Mouse (Mus musculus) activated CD4-positive, CD25-positive, alpha-beta regulatory T cell (primary cell): ENCODE results near the gene Cplx2. TPM values are rescaled to one million over a fixed set of nuclear protein-coding genes. Genes with fewer than 3 reads are reported as not detected.

ENCODE experiments used
- polyA plus RNA-seq, 2 experiments: library from polyadenylated mRNA; unstranded; fragments of 100-300 nt; shearing (Covaris generic); gene quantifications; one replicate each; pipeline ENCODE4 v1.2.1; 2017

Gene Cplx2
- polyA plus RNA-seq: under 1 TPM in 1 of 2 experiments, not detected in 1; 0.05 TPM

DNA sequence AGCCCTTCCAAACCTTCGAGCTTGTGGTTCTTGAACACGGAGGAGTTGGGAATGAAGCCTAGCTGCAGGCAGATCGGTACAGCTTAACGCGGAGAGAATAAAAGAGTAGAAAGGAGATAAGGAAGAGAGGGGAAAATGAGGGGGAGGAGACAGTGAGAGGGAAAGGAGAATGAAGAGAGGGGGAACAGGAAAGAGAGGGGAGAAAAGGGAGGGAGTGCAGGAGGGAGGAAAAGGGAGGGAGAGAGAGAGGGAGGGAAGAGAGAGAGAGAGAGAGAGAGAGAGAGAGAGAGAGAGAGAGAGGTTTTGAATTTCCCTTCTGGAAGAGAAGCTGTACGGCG is at the start of gene Cplx2:
Gene Cplx2 (plus strand): TSS at position 301 of the 338 bp plus-strand sequence.

Other genes with a start within 250 kb of the Cplx2 start
- gene Hrh2, start 179.2 kb upstream of the Cplx2 start, polyA plus RNA-seq: 10 to 100 TPM in 1 of 2 experiments, 1 to 10 TPM in 1; 9.3 to 14.6 TPM
- gene Thoc3, start 97.5 kb downstream of the Cplx2 start, polyA plus RNA-seq: 10 to 100 TPM; 40.7 to 55.1 TPM
- gene Simc1, start 132.4 kb downstream of the Cplx2 start, polyA plus RNA-seq: 10 to 100 TPM; 13.0 to 15.0 TPM
- gene 4833439L19Rik, start 194.1 kb downstream of the Cplx2 start, polyA plus RNA-seq: 10 to 100 TPM; 73.7 to 84.8 TPM
- 1 to 10 TPM; 4.5 to 7.9 TPM for gene Arl10, start 203.7 kb downstream of the Cplx2 start, polyA plus RNA-seq
- gene Nop16, start 218.7 kb downstream of the Cplx2 start, polyA plus RNA-seq: 10 to 100 TPM; 34.2 to 64.2 TPM
- gene Higd2a, start 218.9 kb downstream of the Cplx2 start, polyA plus RNA-seq: 100 to 1,000 TPM; 201 to 236 TPM
- gene Cltb, start 240.0 kb downstream of the Cplx2 start, polyA plus RNA-seq: 10 to 100 TPM; 20.5 to 59.0 TPM